Mouse (Mus musculus) hindbrain, embryonic 16.5 days (tissue): ENCODE results near the gene Hspbap1. TPM values are rescaled to one million over a fixed set of nuclear protein-coding genes. Genes with fewer than 3 reads are reported as not detected.

ENCODE experiments used
- ATAC-seq: fragments of 200-750 bp; cut with Nextera tagmentation; 2 replicates; pipeline ENCODE4 v1.8.0; 2017; ENCODE audit warnings: moderate TSS enrichment, moderate library complexity
- H3K27ac ChIP-seq: fragments of 300-500 bp; sonication (generic); 2 replicates; pipeline ENCODE4 v1.5.1; 2014; ENCODE audit warnings: low read depth, mild to moderate bottlenecking, control low read depth, low read length, moderate library complexity
- H3K27me3 ChIP-seq: fragments of 300-500 bp; sonication (generic); replicated peaks from 2 replicates; pipeline ENCODE4 v1.6.1; 2014; ENCODE audit warnings: low read length; ENCODE audit not compliant: control insufficient read depth, insufficient read depth
- H3K36me3 ChIP-seq: fragments of 300-500 bp; sonication (generic); 2 replicates; pipeline ENCODE4 v1.6.1; 2014; ENCODE audit warnings: mild to moderate bottlenecking, low read length, moderate library complexity, mixed read lengths; ENCODE audit not compliant: control insufficient read depth, insufficient read depth
- H3K4me1 ChIP-seq: fragments of 300-500 bp; sonication (generic); 2 replicates; pipeline ENCODE4 v1.6.1; 2014; ENCODE audit warnings: low read depth, low read length; ENCODE audit not compliant: control insufficient read depth, insufficient read depth
- H3K4me2 ChIP-seq: fragments of 300-500 bp; sonication (generic); 2 replicates; pipeline ENCODE4 v1.6.1; 2014; ENCODE audit warnings: mild to moderate bottlenecking, low read length, control low read depth, moderate library complexity
- H3K4me3 ChIP-seq: fragments of 300-500 bp; sonication (generic); 2 replicates; pipeline ENCODE4 v1.5.1; 2014; ENCODE audit warnings: mild to moderate bottlenecking, low read length, control low read depth, moderate library complexity
- H3K9ac ChIP-seq: fragments of 300-500 bp; sonication (generic); 2 replicates; pipeline ENCODE4 v1.6.1; 2014; ENCODE audit warnings: low read depth, mild to moderate bottlenecking, control low read depth, low read length, moderate library complexity
- H3K9me3 ChIP-seq: fragments of 300-500 bp; sonication (generic); 2 replicates; pipeline ENCODE4 v1.6.1; 2014; ENCODE audit warnings: mild to moderate bottlenecking, low read length, moderate library complexity; ENCODE audit not compliant: control insufficient read depth
- WGBS: fragments of 180-500 bp; shearing (Covaris S2); extraction: QIAGEN DNeasy Blood & Tissue Kit; methylation state at CpG from one replicate; pipeline ENCODE4 v1.1.7; 2014; 5-methylcytosine and 5-hydroxymethylcytosine counted together
- polyA plus RNA-seq: library from polyadenylated mRNA; unstranded; fragments of >200 nt; fragmentation: Nextera tagmentation; extraction: Ambion mirVana; gene quantifications from 2 replicates; pipeline ENCODE4 v1.2.1, GENCODE M21; 2015

Gene Hspbap1
- polyA plus RNA-seq, 1 experiment from 2014 or later: 12.7 TPM

DNA sequence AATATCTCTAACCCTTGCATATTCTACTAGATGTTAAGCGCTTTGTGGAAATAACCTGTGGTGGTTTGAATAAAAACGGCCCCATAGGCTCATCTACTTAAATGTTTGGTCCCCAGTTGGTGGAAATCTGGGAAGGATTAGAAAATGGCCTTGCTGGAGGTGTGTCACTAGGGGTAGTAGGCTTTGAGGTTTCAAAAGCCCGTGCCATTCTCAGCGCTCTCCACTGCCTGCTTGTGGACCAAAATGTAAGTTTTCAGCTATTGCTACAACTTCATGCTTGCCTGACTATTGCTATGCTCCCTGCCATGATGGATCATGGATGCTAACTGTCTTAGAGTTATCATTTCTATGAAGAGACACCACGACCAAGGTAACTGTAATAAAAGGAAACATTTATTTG is 1.4 kb downstream of the Hspbap1 start:
- Histone ChIP-seq H3K4me3 (no peak overlapping the region), H3K9me3 (no peaks in the 10 kb centered on the region), H3K4me2 (no peak overlapping the region), H3K9ac (no peak overlapping the region), H3K36me3 (no peaks in the 10 kb centered on the region), H3K4me1 (peaks cover 23% of the 10 kb centered on the region), H3K27ac (no peak overlapping the region), H3K27me3 (no peaks in the 10 kb centered on the region)
- no peak for ATAC-seq
- 85% methylated on average over 5 of the region's 5 CpGs for WGBS

DNA sequence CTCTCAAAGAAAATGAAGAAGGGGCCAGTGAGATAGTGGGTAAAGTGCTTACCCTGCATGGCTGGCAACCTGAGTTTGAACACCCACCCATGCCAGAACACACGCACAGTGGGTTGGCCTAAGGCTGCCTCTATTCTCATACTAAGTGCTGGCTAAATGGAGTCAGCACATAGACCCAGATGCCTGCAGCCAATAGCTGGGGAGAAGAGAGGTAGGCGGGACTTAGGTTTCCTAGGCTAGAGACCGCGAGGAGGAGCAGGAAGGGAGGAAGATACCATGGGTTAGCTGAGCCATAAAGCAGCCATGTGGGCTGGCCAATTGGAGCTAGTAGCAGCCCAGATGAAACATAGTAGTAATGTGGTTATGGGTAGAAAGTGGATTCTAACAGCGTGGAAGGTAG is 2.4 kb downstream of the Hspbap1 start:
- WGBS: 92% methylated on average over 5 of the region's 5 CpGs
- Histone ChIP-seq H3K9me3 (no peaks in the 10 kb centered on the region), H3K9ac (no peak overlapping the region), H3K4me1 (peaks cover 20% of the 10 kb centered on the region), H3K27ac (no peak overlapping the region), H3K36me3 (no peaks in the 10 kb centered on the region), H3K4me3 (no peak overlapping the region), H3K27me3 (no peaks in the 10 kb centered on the region), H3K4me2 (no peak overlapping the region)
- ATAC-seq: no peak

DNA sequence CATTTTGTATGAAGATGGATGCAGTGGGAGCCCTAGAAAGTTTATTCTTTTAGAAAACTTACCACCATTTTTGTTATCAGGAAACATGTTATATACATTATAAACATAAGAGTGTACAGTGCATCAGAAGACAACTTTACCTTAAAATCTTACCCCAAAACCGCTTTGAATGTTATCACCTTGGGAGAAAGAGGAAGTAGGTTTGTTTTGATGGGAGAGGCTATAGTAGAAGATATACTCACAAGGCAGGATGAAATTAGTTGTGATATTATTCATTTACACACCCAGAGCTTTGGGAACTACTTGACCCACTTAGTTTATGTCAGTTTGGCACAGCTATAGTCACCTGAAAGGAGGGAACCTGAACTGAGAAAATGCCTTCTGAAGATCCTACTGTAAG is 5.7 kb downstream of the Hspbap1 start:
- no peak for ATAC-seq
- Histone ChIP-seq H3K9me3 (no peaks in the 10 kb centered on the region), H3K27me3 (no peaks in the 10 kb centered on the region), H3K36me3 (no peaks in the 10 kb centered on the region), H3K4me2 (no peak overlapping the region), H3K27ac (no peak overlapping the region), H3K4me1 (peaks cover 8% of the 10 kb centered on the region), H3K9ac (no peak overlapping the region), H3K4me3 (no peak overlapping the region)
- 97% methylated on average over 1 of the region's 1 CpGs for WGBS

DNA sequence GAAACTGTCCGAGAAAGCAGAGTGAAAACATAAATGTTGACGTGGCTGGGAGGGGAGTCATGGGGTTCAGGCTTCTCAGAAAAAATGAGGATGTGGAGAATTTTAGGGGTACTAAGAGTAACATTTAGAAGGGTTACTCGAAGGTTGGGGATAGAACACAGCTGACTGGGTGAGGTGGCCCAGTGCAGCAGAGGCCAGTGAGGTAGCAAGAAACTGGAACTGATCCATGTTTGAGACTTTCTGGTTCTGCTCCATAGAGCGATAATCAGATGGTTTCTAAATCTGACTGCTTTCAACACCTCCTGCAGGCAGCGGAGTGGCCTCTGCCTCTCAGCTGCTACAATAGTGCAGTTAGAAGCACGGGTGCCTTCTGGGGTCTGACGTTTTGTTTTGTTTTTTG is 6.6 kb downstream of the Hspbap1 start:
- H3K4me1 ChIP-seq: no peaks in the 10 kb centered on the region
- no peak for ATAC-seq
- no peak overlapping the region for H3K4me2 ChIP-seq
- H3K27ac ChIP-seq: no peak overlapping the region
- H3K27me3 ChIP-seq: no peaks in the 10 kb centered on the region
- no peaks in the 10 kb centered on the region for H3K9me3 ChIP-seq
- H3K36me3 ChIP-seq: no peaks in the 10 kb centered on the region
- 87% methylated on average over 7 of the region's 7 CpGs for WGBS
- H3K9ac ChIP-seq: no peak overlapping the region
- no peak overlapping the region for H3K4me3 ChIP-seq

DNA sequence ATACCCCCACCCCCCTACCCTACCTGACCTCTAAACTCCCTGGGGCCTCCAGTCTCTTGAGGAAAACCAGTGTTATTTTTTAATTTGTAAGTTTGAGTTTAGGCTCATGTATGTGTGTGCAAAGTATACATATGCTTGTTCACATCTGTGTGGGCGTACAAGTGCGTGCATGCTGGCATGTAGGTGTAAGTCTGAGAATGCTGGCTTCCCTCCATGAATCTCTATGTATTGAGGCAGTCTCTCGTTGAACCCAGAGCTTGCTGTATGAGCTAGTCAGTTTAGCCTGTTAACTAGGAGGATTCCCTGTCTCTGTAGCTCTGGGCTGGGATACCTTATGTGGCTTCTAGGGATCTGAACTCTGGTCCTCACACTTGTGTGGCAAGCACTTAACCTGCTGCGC is 7.6 kb downstream of the Hspbap1 start:
- Histone ChIP-seq H3K27me3 (no peaks in the 10 kb centered on the region), H3K4me2 (no peak overlapping the region), H3K4me3 (no peak overlapping the region), H3K36me3 (no peaks in the 10 kb centered on the region), H3K9ac (no peak overlapping the region), H3K4me1 (no peaks in the 10 kb centered on the region), H3K27ac (no peak overlapping the region), H3K9me3 (no peaks in the 10 kb centered on the region)
- 95% methylated on average over 4 of the region's 4 CpGs for WGBS
- ATAC-seq: no peak

DNA sequence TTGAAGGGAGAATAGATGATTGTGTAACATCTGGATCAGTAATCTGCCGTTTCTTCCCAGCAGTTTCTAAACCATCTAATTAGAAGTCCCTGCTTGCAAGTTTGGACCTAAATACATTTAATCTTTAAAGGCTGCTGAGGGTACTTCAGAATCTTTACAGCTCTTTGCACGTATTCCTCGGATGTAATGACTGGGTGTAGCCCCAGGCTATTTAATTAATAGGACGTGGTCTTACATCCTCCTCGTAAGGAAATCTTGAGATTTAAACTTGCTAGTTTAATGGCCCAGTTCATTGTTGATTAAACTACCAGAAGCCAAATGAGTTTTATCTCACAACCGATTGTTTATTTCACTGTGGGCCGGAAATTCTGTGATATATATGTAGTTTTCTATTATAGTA is 9.5 kb downstream of the Hspbap1 start:
- Histone ChIP-seq H3K4me1 (no peaks in the 10 kb centered on the region), H3K4me2 (no peak overlapping the region), H3K9me3 (no peaks in the 10 kb centered on the region), H3K27me3 (no peaks in the 10 kb centered on the region), H3K36me3 (no peaks in the 10 kb centered on the region), H3K9ac (no peak overlapping the region), H3K27ac (no peak overlapping the region), H3K4me3 (no peak overlapping the region)
- no peak for ATAC-seq
- 61% methylated on average over 7 of the region's 7 CpGs for WGBS

DNA sequence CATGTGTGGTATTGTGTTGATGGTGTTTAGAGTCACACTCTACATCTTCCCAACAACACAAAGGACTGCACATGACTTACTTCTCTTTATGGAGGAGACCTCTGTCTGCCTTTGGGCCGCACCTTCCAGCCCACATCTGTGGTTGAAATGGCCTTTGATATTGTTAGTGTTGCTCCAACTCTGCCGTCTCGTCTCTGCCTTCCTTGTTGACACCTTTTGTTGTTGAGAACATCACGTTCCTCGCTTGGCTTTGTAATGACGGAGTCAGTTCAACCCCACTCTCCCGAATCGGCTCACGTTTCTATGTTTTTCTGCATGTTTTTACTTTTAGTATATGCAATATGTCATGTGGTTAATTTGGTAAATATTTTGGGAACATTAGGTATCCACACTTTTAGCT is 10.9 kb downstream of the Hspbap1 start:
- H3K4me3 ChIP-seq: no peak overlapping the region
- H3K4me1 ChIP-seq: no peaks in the 10 kb centered on the region
- H3K27ac ChIP-seq: no peak overlapping the region
- H3K4me2 ChIP-seq: no peak overlapping the region
- no peak overlapping the region for H3K9ac ChIP-seq
- no peak for ATAC-seq
- H3K27me3 ChIP-seq: no peaks in the 10 kb centered on the region
- H3K9me3 ChIP-seq: no peaks in the 10 kb centered on the region
- no peaks in the 10 kb centered on the region for H3K36me3 ChIP-seq
- 90% methylated on average over 9 of the region's 9 CpGs for WGBS

DNA sequence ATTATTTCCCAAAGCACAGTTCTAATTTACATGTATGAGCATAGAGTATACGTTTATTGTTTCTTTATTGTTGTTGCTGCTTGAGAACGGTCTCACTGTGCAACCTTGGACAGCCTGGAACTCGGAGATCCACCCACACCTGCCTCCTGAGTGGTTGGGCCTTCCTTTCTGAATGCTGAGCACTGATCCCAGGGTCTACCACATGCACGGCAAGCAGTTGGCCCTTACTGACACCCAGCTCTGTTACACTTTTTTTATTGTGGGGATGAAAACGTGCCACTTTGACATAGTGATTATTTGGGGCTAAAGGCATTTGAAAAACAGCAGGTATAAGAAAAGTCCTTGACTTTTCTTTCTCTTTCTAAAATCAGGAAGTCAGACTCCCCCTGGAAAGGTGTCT is 11.5 kb downstream of the Hspbap1 start:
- no peaks in the 10 kb centered on the region for H3K4me1 ChIP-seq
- H3K9me3 ChIP-seq: no peaks in the 10 kb centered on the region
- no peak overlapping the region for H3K4me2 ChIP-seq
- ATAC-seq: no peak
- WGBS: 88% methylated on average over 5 of the region's 5 CpGs
- no peaks in the 10 kb centered on the region for H3K36me3 ChIP-seq
- H3K9ac ChIP-seq: no peak overlapping the region
- H3K27ac ChIP-seq: no peak overlapping the region
- no peaks in the 10 kb centered on the region for H3K27me3 ChIP-seq
- no peak overlapping the region for H3K4me3 ChIP-seq

DNA sequence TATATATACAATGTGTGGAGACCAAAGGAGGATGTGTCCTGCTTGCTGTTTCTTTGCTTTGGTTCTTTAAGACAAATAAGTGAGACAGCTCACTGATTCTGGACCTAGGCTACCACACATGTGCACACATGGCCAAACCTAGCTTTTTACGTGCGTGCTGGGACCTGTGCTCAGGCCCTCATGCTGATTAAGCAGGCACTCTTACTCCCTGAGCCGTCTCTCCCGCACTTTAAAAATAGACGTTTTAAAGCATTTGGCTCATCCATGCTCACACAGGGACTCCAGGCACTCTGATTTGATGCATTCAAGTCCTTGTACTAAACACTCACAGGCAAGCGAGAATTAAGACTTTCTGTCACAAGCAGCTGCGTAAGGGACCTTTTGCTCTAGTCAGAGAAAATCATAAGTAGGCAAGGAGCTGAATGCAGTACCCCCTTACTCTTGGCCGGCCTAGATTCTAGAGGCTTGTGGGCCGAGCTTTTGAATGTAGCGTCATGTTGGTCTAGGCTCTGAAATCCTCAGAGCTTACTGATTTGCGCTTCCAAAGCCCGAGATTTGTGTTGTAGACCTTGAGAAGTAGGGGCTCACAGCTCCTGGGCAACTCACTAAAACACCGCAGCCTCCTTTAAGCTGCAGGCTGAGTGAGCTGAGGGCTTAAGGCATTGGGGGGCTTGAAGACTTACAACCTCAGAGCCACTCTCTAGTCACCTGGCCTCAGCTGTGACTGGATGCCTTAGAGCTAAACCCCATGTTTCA is 12.5 kb downstream of the Hspbap1 start:
- no peaks in the 10 kb centered on the region for H3K36me3 ChIP-seq
- no peak overlapping the region for H3K27ac ChIP-seq
- no peak for ATAC-seq
- no peaks in the 10 kb centered on the region for H3K4me1 ChIP-seq
- no peaks in the 10 kb centered on the region for H3K27me3 ChIP-seq
- H3K4me3 ChIP-seq: no peak overlapping the region
- WGBS: 89% methylated on average over 13 of the region's 13 CpGs
- H3K9me3 ChIP-seq: no peaks in the 10 kb centered on the region
- no peak overlapping the region for H3K4me2 ChIP-seq
- H3K9ac ChIP-seq: no peak overlapping the region

DNA sequence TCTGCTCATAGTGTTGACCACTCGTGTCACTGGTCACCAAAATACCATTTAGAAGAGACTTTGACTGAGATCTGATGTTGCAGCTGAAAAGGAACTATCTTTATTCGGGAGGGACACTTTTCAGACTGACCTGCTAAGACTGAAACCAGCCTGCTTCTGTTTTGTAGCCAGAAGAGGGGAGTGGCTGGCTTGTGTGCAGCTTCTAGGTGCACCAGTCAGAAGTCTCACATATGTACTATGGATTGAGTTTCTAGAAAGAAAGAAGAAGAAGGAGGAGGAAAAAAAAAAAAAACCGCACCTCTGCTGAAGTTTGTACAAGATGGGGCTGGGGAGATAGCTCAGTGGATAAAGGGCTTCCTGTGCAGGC is 13.0 kb downstream of the Hspbap1 start:
- Histone ChIP-seq H3K36me3 (0 out of 2 replicates have a peak, but pooled peaks cover 2% of the 10 kb centered on the region), H3K27me3 (no peaks in the 10 kb centered on the region), H3K9me3 (no peaks in the 10 kb centered on the region), H3K9ac (no peak overlapping the region), H3K27ac (no peak overlapping the region), H3K4me2 (no peak overlapping the region), H3K4me1 (no peaks in the 10 kb centered on the region), H3K4me3 (no peak overlapping the region)
- ATAC-seq: no peak
- WGBS: 95% methylated on average over 3 of the region's 3 CpGs
